Mouse (Mus musculus): ENCODE measurements around the gene Yjefn3. TPM values are rescaled to one million over a fixed set of nuclear protein-coding genes. Genes with fewer than 3 reads are reported as not detected.

Gene Yjefn3
- total and polyA plus RNA-seq, 3 experiments: 13.3 to 16.8 (median 14.2) TPM

- 0 out of 2 replicates have a peak, but pooled peaks cover 3% of the 10 kb centered on the region for H3K4me1 ChIP-seq (ENCODE audit: control insufficient read depth, insufficient read depth, low read length)
- no peaks in the 10 kb centered on the region for H3K79me2 ChIP-seq (replicated peaks; ENCODE audit: control insufficient read depth, insufficient read depth, low read length)
- H3K27me3 ChIP-seq (ENCODE audit: control insufficient read depth, insufficient read depth, low read length): peaks cover 16% of the 10 kb centered on the region
- TF ChIP-seq CTCF (IDR thresholded peaks at IDR 0.05) (no peak), POLR2A (IDR thresholded peaks at IDR 0.05; ENCODE audit: insufficient read depth, low read depth, low read length) (peak; percentile 11; the same call in 1 of the 2 replicates), EP300 (IDR thresholded peaks at IDR 0.05; ENCODE audit: insufficient read depth, low read depth, low read length) (no peak)
- no peak overlapping the region for H3K27ac ChIP-seq
- no peaks in the 10 kb centered on the region for H3K36me3 ChIP-seq (ENCODE audit: control insufficient read depth, insufficient read depth, low read length)
- peak overlapping the region; percentile 18 for H3K9ac ChIP-seq (ENCODE audit: low read depth, low read length)
- 5% methylated on average over 24 of the region's 24 CpGs for WGBS
- intact Hi-C loops (cut with DNase I): no loop called here
- peak overlapping the region; percentile 47 for H3K4me3 ChIP-seq
- peak; percentile 43 to 52 for DNase-seq
Measured at GRCm38 (mm10) chr8:69888244-69888866, 14.2 kb downstream of the Yjefn3 start.

- H3K9ac ChIP-seq (ENCODE audit: low read depth, low read length): peak within 1 kb of the TSS; percentile 18
- H3K27me3 ChIP-seq (ENCODE audit: control insufficient read depth, insufficient read depth, low read length): peaks cover 23% of the 10 kb centered on the region
- DNase-seq: peak; percentile 58 to 61
- WGBS: under 1% methylated on average over 60 of the region's 60 CpGs
- TF ChIP-seq POLR2A (IDR thresholded peaks at IDR 0.05; ENCODE audit: insufficient read depth, low read depth, low read length): peak; percentile 45; the same call in 1 of the 2 replicates
- no peak for TF ChIP-seq EP300 (IDR thresholded peaks at IDR 0.05; ENCODE audit: insufficient read depth, low read depth, low read length)
- TF ChIP-seq CTCF (IDR thresholded peaks at IDR 0.05): no peak
- no peaks in the 10 kb centered on the region for H3K79me2 ChIP-seq (replicated peaks; ENCODE audit: control insufficient read depth, insufficient read depth, low read length)
- intact Hi-C loops (cut with DNase I): no loop called here
- H3K4me3 ChIP-seq: peak within 1 kb of the TSS; percentile 47
- H3K4me1 ChIP-seq (ENCODE audit: control insufficient read depth, insufficient read depth, low read length): 0 out of 2 replicates have a peak, but pooled peaks cover 3% of the 10 kb centered on the region
- no peaks in the 10 kb centered on the region for H3K36me3 ChIP-seq (ENCODE audit: control insufficient read depth, insufficient read depth, low read length)
- H3K27ac ChIP-seq: no peak within 1 kb of the TSS
Measured at GRCm38 (mm10) chr8:69887289-69888243, 14.9 kb downstream of the Yjefn3 start, which contains the start of gene Cilp2. Gene Cilp2, minus strand, starts transcription at chr8:69887687.

GRCm38 (mm10) chr8:69884141-69884540, 18.4 kb downstream of the Yjefn3 start:
- Histone ChIP-seq H3K36me3 (ENCODE audit: control insufficient read depth, insufficient read depth, low read length) (no peaks in the 10 kb centered on the region), H3K27me3 (ENCODE audit: control insufficient read depth, insufficient read depth, low read length) (peaks cover 39% of the 10 kb centered on the region), H3K27ac (no peak overlapping the region), H3K79me2 (replicated peaks; ENCODE audit: control insufficient read depth, insufficient read depth, low read length) (no peaks in the 10 kb centered on the region), H3K4me3 (no peak overlapping the region), H3K4me1 (ENCODE audit: control insufficient read depth, insufficient read depth, low read length) (0 out of 2 replicates have a peak, but pooled peaks cover 3% of the 10 kb centered on the region), H3K9ac (ENCODE audit: low read depth, low read length) (no peak overlapping the region)
- WGBS: 58% methylated on average over 13 of the region's 13 CpGs
- intact Hi-C loops (cut with DNase I): no loop called here
- TF ChIP-seq EP300 (IDR thresholded peaks at IDR 0.05; ENCODE audit: insufficient read depth, low read depth, low read length) (no peak), POLR2A (IDR thresholded peaks at IDR 0.05; ENCODE audit: insufficient read depth, low read depth, low read length) (no peak), CTCF (IDR thresholded peaks at IDR 0.05) (no peak)
- DNase-seq: no peak

GRCm38 (mm10) chr8:69882833-69883600, 19.5 kb downstream of the Yjefn3 start:
- Histone ChIP-seq H3K79me2 (replicated peaks; ENCODE audit: control insufficient read depth, insufficient read depth, low read length) (no peaks in the 10 kb centered on the region), H3K4me3 (no peak overlapping the region), H3K27ac (no peak overlapping the region), H3K27me3 (ENCODE audit: control insufficient read depth, insufficient read depth, low read length) (peaks cover 37% of the 10 kb centered on the region), H3K36me3 (ENCODE audit: control insufficient read depth, insufficient read depth, low read length) (no peaks in the 10 kb centered on the region), H3K9ac (ENCODE audit: low read depth, low read length) (no peak overlapping the region), H3K4me1 (ENCODE audit: control insufficient read depth, insufficient read depth, low read length) (0 out of 2 replicates have a peak, but pooled peaks cover 1% of the 10 kb centered on the region)
- no peak for DNase-seq
- TF ChIP-seq POLR2A (IDR thresholded peaks at IDR 0.05; ENCODE audit: insufficient read depth, low read depth, low read length) (no peak), EP300 (IDR thresholded peaks at IDR 0.05; ENCODE audit: insufficient read depth, low read depth, low read length) (no peak), CTCF (IDR thresholded peaks at IDR 0.05) (no peak)
- WGBS: 18% methylated on average over 52 of the region's 52 CpGs
- intact Hi-C loops (cut with DNase I): no loop called here

- DNase-seq: peak; percentile 65
- H3K4me3 ChIP-seq: peak overlapping the region; percentile 34
- no peak overlapping the region for H3K27ac ChIP-seq
- no peaks in the 10 kb centered on the region for H3K4me1 ChIP-seq (ENCODE audit: control insufficient read depth, insufficient read depth, low read length)
- 8% methylated on average over 103 of the region's 103 CpGs for WGBS
- intact Hi-C loops (cut with DNase I): no loop called here
- H3K79me2 ChIP-seq (replicated peaks; ENCODE audit: control insufficient read depth, insufficient read depth, low read length): no peaks in the 10 kb centered on the region
- 0 out of 2 replicates have a peak overlapping the region, but pooled peaks have one; percentile 2 for H3K9ac ChIP-seq (ENCODE audit: low read depth, low read length)
- TF ChIP-seq EP300 (IDR thresholded peaks at IDR 0.05; ENCODE audit: insufficient read depth, low read depth, low read length) (no peak), POLR2A (IDR thresholded peaks at IDR 0.05; ENCODE audit: insufficient read depth, low read depth, low read length) (no peak), CTCF (IDR thresholded peaks at IDR 0.05) (no peak)
- no peaks in the 10 kb centered on the region for H3K36me3 ChIP-seq (ENCODE audit: control insufficient read depth, insufficient read depth, low read length)
- peaks cover 33% of the 10 kb centered on the region for H3K27me3 ChIP-seq (ENCODE audit: control insufficient read depth, insufficient read depth, low read length)
Measured at GRCm38 (mm10) chr8:69882021-69882756, 20.3 kb downstream of the Yjefn3 start.
